Mouse (Mus musculus) ES-CJ7 (cell line): ENCODE results near the gene Cep63.

Experiments used
- DNase-seq: peaks from one replicate; pipeline ENCODE4 v3.0.0; 2011; ENCODE audit warnings: low read depth, low spot score

The Cep63 gene

GRCm38 (mm10) chr9:102625983-102626838 lies at the start of gene Cep63, which contains the start of gene Anapc13:
Gene Cep63, minus strand, starts transcription at chr9:102626534.
Gene Anapc13, plus strand, starts transcription at chr9:102626296.
- DNase-seq, result peak; percentile 98

- DNase-seq, result no peak
Observed at GRCm38 (mm10) chr9:102675922-102676321, 49.6 kb upstream of the Cep63 start.

GRCm38 (mm10) chr9:102673381-102673780 lies 47.0 kb upstream of the Cep63 start:
- DNase-seq, result no peak

- DNase-seq, result peak; percentile 75
Observed at GRCm38 (mm10) chr9:102668906-102669305, 42.6 kb upstream of the Cep63 start.

GRCm38 (mm10) chr9:102668115-102668514 lies 41.8 kb upstream of the Cep63 start:
- DNase-seq, result no peak

- DNase-seq, result no peak
Observed at GRCm38 (mm10) chr9:102656355-102657095, 30.2 kb upstream of the Cep63 start.

- no peak for DNase-seq
Observed at GRCm38 (mm10) chr9:102651199-102651720, 24.9 kb upstream of the Cep63 start.

GRCm38 (mm10) chr9:102650637-102651036 lies 24.3 kb upstream of the Cep63 start:
- no peak for DNase-seq

- no peak for DNase-seq
Observed at GRCm38 (mm10) chr9:102649917-102650527, 23.7 kb upstream of the Cep63 start.

GRCm38 (mm10) chr9:102647010-102647409 lies 20.7 kb upstream of the Cep63 start:
- DNase-seq, result no peak

- DNase-seq, result no peak
Observed at GRCm38 (mm10) chr9:102645119-102645695, 18.9 kb upstream of the Cep63 start.

GRCm38 (mm10) chr9:102643486-102644101 lies 17.3 kb upstream of the Cep63 start:
- DNase-seq, result peak; percentile 48

GRCm38 (mm10) chr9:102643071-102643485 lies 16.7 kb upstream of the Cep63 start:
- DNase-seq, result no peak

GRCm38 (mm10) chr9:102641531-102641930 lies 15.2 kb upstream of the Cep63 start:
- no peak for DNase-seq

- no peak for DNase-seq
Observed at GRCm38 (mm10) chr9:102639510-102639909, 13.2 kb upstream of the Cep63 start.

GRCm38 (mm10) chr9:102638963-102639362 lies 12.6 kb upstream of the Cep63 start:
- no peak for DNase-seq

- DNase-seq, result no peak
Observed at GRCm38 (mm10) chr9:102637115-102637514, 10.8 kb upstream of the Cep63 start.

GRCm38 (mm10) chr9:102636553-102636952 lies 10.2 kb upstream of the Cep63 start:
- peak; percentile 63 for DNase-seq

- no peak for DNase-seq
Observed at GRCm38 (mm10) chr9:102634453-102634852, 8.1 kb upstream of the Cep63 start.

- peak; percentile 80 for DNase-seq
Observed at GRCm38 (mm10) chr9:102632923-102633537, 6.7 kb upstream of the Cep63 start.

GRCm38 (mm10) chr9:102632173-102632572 lies 5.8 kb upstream of the Cep63 start:
- DNase-seq, result no peak
